Mouse (Mus musculus): ENCODE results near the gene Ankrd55.

DNA sequence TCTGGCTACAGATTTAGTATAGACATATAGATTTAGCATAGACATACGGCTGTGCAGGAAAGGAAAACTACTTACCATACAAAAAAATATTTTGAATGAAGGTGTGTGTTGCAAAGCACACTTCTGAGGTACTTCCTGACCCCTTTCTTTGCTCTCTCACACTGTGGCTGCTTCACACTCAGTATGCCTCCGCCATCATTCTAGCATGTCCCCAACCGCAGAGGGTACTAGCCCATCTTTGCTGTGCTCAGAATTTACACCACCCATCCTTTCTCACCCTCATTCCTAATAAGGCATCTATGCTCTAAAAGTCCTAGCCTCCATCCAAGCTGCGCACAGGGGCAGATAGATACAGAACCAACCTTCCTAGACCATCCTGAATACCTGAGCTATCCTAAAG lies 130.3 kb downstream of the Ankrd55 start:
- TF ChIP-seq CTCF (IDR thresholded peaks at IDR 0.05; ENCODE audit: low read depth) (no peak), EP300 (optimal IDR thresholded peaks at IDR 0.05) (no peak)
